Mouse (Mus musculus) liver, embryonic 11.5 days (tissue): Measurements from ENCODE around the gene Trim47. TPM values are rescaled to one million over a fixed set of nuclear protein-coding genes. Genes with fewer than 3 reads are reported as not detected.

Source experiments
- ATAC-seq: fragments of 200-750 bp; cut with Nextera tagmentation; replicated peaks from 2 replicates; pipeline ENCODE4 v1.8.0; 2017; ENCODE audit warnings: moderate number of reproducible peaks, mild to moderate bottlenecking, moderate TSS enrichment, moderate library complexity; ENCODE audit not compliant: low FRiP score
- DNase-seq: peaks from one replicate; pipeline ENCODE4 v3.0.0-alpha.2; 2017; ENCODE audit warnings: low spot score
- H3K27ac ChIP-seq: fragments of 300-500 bp; sonication (generic); 2 replicates; pipeline ENCODE4 v1.5.1; 2014; ENCODE audit warnings: mild to moderate bottlenecking, low read depth, low read length, control low read depth
- H3K27me3 ChIP-seq: fragments of 300-500 bp; sonication (generic); replicated peaks from 2 replicates; pipeline ENCODE4 v1.6.1; 2014; ENCODE audit warnings: low read length, mixed read lengths; ENCODE audit not compliant: control insufficient read depth, insufficient read depth
- H3K36me3 ChIP-seq: fragments of 300-500 bp; sonication (generic); 2 replicates; pipeline ENCODE4 v1.6.1; 2014; ENCODE audit warnings: mild to moderate bottlenecking, low read length, moderate library complexity, mixed read lengths; ENCODE audit not compliant: control insufficient read depth, insufficient read depth
- H3K4me1 ChIP-seq: fragments of 300-500 bp; sonication (generic); replicated peaks from 2 replicates; pipeline ENCODE4 v1.6.1; 2014; ENCODE audit warnings: low read length, mixed read lengths; ENCODE audit not compliant: control insufficient read depth, insufficient read depth
- H3K4me2 ChIP-seq: fragments of 300-500 bp; sonication (generic); 2 replicates; pipeline ENCODE4 v1.6.1; 2014; ENCODE audit warnings: mild to moderate bottlenecking, control low read depth, moderate library complexity
- H3K4me3 ChIP-seq: fragments of 300-500 bp; sonication (generic); 2 replicates; pipeline ENCODE4 v1.5.1; 2014; ENCODE audit warnings: low read depth, low read length, control low read depth
- H3K9ac ChIP-seq: fragments of 300-500 bp; sonication (generic); 2 replicates; pipeline ENCODE4 v1.6.1; 2014; ENCODE audit warnings: low read depth, low read length, control low read depth
- H3K9me3 ChIP-seq: fragments of 300-500 bp; sonication (generic); 2 replicates; pipeline ENCODE4 v1.6.1; 2016; ENCODE audit warnings: low read length, inconsistent platforms, mixed read lengths; ENCODE audit not compliant: control insufficient read depth
- WGBS: fragments of 180-500 bp; shearing (Covaris S2); extraction: QIAGEN DNeasy Blood & Tissue Kit; methylation state at CpG from one replicate; pipeline ENCODE4 v1.1.7; 2014; 5-methylcytosine and 5-hydroxymethylcytosine counted together
- polyA plus RNA-seq: library from polyadenylated mRNA; unstranded; fragments of >200 nt; fragmentation: Nextera tagmentation; extraction: Ambion mirVana; gene quantifications from 2 replicates; pipeline ENCODE4 v1.2.1, GENCODE M21; 2014

Gene Trim47
- polyA plus RNA-seq, 1 experiment from 2014 or later: 6.6 TPM

DNA sequence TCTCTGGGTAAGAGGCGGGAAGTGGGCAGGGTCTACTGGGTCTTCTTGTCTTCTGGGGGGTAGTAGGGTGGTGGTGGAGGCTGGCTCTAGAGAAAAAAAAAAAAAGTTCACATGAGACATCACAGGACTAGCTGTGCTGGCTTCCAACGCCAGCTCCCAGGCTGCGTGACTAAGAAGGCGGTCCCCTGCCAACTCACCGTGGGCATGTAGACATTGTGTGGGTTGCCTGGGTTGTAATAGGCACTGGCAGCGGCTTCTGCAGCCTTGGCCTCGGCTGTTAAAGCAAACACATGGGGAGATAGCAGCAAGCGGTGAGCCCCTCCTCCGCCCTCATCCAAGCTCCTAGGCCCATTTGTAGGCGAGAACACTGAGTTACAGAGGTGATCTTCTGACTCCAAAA is 47.5 kb downstream of the Trim47 start:
- ATAC-seq: no peak
- peak overlapping the region; percentile 79; the same call in 1 of the 2 replicates for H3K27ac ChIP-seq
- peak overlapping the region; percentile 19; the same call in 1 of the 2 replicates for H3K4me2 ChIP-seq
- no peak for DNase-seq
- WGBS: 69% methylated on average over 10 of the region's 10 CpGs
- no peak overlapping the region for H3K4me3 ChIP-seq
- no peaks in the 10 kb centered on the region for H3K27me3 ChIP-seq
- no peaks in the 10 kb centered on the region for H3K9me3 ChIP-seq
- H3K9ac ChIP-seq: no peak overlapping the region
- peaks cover 55% of the 10 kb centered on the region for H3K4me1 ChIP-seq
- H3K36me3 ChIP-seq: peaks cover 33% of the 10 kb centered on the region

DNA sequence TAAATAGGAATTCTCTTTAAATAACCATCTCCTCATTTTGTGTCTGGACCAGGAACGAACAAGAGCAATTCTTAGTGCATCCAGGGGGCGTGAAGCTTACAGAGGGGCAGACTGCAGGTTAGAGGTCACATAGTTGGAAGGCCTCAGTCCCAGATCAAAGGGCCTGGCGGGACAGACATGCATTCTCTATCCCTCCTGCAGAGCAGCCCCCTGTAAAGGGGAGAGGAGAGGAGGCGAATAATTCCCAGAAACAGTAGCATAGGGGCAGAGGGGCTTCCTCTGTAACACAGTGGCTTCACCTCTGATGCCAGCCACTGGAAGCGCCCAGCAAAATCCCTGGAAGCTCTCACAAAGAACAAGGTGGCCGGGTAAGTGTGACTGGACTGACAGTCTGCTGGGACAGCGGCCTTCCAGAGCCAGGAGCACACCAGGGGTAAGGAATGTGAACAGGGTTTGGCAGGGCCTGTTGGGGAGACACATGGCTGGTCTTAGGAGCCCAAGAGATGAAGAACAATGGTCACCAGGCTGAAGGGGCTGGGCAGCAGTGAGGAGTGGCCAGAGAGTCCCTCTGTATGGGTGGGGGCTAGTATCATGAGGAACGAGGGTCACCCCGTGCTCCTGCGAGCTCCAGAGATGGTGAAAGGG is 48.2 kb downstream of the Trim47 start:
- WGBS: 50% methylated on average over 10 of the region's 10 CpGs
- peak overlapping the region; percentile 51; the same call in 1 of the 2 replicates for H3K9ac ChIP-seq
- H3K9me3 ChIP-seq: no peaks in the 10 kb centered on the region
- peak overlapping the region; percentile 79; the same call in 1 of the 2 replicates for H3K27ac ChIP-seq
- peak overlapping the region; percentile 25 for H3K4me3 ChIP-seq
- peak overlapping the region; percentile 96 for H3K4me2 ChIP-seq
- H3K36me3 ChIP-seq: peaks cover 31% of the 10 kb centered on the region
- peaks cover 54% of the 10 kb centered on the region for H3K4me1 ChIP-seq
- no peaks in the 10 kb centered on the region for H3K27me3 ChIP-seq
- DNase-seq (no peak), ATAC-seq (no peak)

DNA sequence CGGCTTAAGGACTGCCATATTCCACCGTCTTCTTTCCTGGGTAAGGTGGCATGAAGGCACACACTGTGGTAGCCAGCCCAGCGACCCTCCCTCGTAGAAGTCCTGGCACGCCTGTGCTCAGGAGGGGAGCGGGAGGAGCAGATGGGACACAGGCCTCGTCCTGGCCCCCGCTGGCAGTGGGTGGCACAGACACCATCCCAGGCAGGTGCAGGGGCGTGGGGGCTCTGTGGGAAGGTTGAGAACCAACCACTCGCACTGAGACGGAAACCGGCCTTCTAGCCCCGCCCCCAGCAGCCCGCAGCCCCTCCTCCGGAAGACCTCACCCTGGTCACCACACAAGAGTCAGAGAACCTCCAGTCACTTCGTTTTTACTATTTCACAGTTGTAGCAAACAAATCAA is 48.8 kb downstream of the Trim47 start:
- Histone ChIP-seq H3K36me3 (peaks cover 26% of the 10 kb centered on the region), H3K9ac (peak overlapping the region; percentile 94), H3K4me2 (peak overlapping the region; percentile 96), H3K4me1 (peaks cover 55% of the 10 kb centered on the region), H3K27ac (peak overlapping the region; percentile 100), H3K9me3 (no peaks in the 10 kb centered on the region), H3K4me3 (peak overlapping the region; percentile 68), H3K27me3 (no peaks in the 10 kb centered on the region)
- peak; percentile 37 for ATAC-seq
- DNase-seq: peak; percentile 73
- 8% methylated on average over 16 of the region's 16 CpGs for WGBS

- H3K27me3 ChIP-seq: no peaks in the 10 kb centered on the region
- ATAC-seq (peak; percentile 83), DNase-seq (peak; percentile 71)
- peak within 1 kb of the TSS; percentile 100 for H3K27ac ChIP-seq
- WGBS: 32% methylated on average over 22 of the region's 22 CpGs
- peaks cover 25% of the 10 kb centered on the region for H3K36me3 ChIP-seq
- no peaks in the 10 kb centered on the region for H3K9me3 ChIP-seq
- peak within 1 kb of the TSS; percentile 96 for H3K4me2 ChIP-seq
- H3K4me3 ChIP-seq: peak within 1 kb of the TSS; percentile 68
- H3K9ac ChIP-seq: peak within 1 kb of the TSS; percentile 94
- peaks cover 56% of the 10 kb centered on the region for H3K4me1 ChIP-seq
Observed at GRCm38 (mm10) chr11:116077446-116078204, 49.4 kb downstream of the Trim47 start, which contains the start of gene Unc13d. Gene Unc13d, minus strand, starts transcription at chr11:116077961.

DNA sequence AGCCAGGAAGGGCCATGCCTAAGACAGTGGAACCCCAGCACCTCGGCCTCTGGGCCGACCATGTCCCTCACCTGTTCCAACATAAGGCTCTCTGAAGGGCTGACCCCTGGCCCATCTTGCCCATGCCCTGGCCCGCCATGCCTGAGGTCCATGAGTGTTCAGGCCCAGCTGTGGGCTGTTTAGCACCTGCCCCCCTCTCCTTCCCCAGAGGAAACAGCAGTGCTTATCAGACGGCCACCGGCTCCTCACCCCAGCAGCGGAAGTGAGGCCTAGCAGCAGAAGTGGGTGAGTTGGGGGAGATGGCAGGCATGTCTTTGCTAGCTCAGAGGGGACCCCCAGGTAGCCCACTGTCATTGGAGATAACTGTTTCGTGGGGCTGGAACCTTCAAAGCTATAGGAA is 50.2 kb downstream of the Trim47 start:
- H3K36me3 ChIP-seq: peaks cover 18% of the 10 kb centered on the region; the same call in 1 of the 2 replicates
- no peaks in the 10 kb centered on the region for H3K27me3 ChIP-seq
- H3K9ac ChIP-seq: peak overlapping the region; percentile 94
- H3K9me3 ChIP-seq: no peaks in the 10 kb centered on the region
- ATAC-seq (peak; percentile 65), DNase-seq (no peak)
- H3K4me1 ChIP-seq: peaks cover 56% of the 10 kb centered on the region
- WGBS: 31% methylated on average over 7 of the region's 7 CpGs
- peak overlapping the region; percentile 68 for H3K4me3 ChIP-seq
- H3K27ac ChIP-seq: peak overlapping the region; percentile 100
- H3K4me2 ChIP-seq: peak overlapping the region; percentile 96

GRCm38 (mm10) chr11:116076266-116076540 is 50.8 kb downstream of the Trim47 start:
- DNase-seq: no peak
- H3K4me2 ChIP-seq: peak overlapping the region; percentile 96
- peak overlapping the region; percentile 100 for H3K27ac ChIP-seq
- 41% methylated on average over 7 of the region's 7 CpGs for WGBS
- peaks cover 56% of the 10 kb centered on the region for H3K4me1 ChIP-seq
- no peaks in the 10 kb centered on the region for H3K27me3 ChIP-seq
- no peak; the same call in 1 of the 2 replicates for ATAC-seq
- H3K36me3 ChIP-seq: peaks cover 15% of the 10 kb centered on the region; the same call in 1 of the 2 replicates
- H3K9ac ChIP-seq: peak overlapping the region; percentile 94
- peak overlapping the region; percentile 68 for H3K4me3 ChIP-seq
- H3K9me3 ChIP-seq: no peaks in the 10 kb centered on the region

- peaks cover 12% of the 10 kb centered on the region; the same call in 1 of the 2 replicates for H3K36me3 ChIP-seq
- WGBS: 29% methylated on average over 20 of the region's 20 CpGs
- H3K27ac ChIP-seq: peak overlapping the region; percentile 100
Observed at GRCm38 (mm10) chr11:116075539-116076265, 51.3 kb downstream of the Trim47 start.

GRCm38 (mm10) chr11:116074436-116074991 is 52.5 kb downstream of the Trim47 start:
- H3K9me3 ChIP-seq: no peaks in the 10 kb centered on the region
- 49% methylated on average over 7 of the region's 7 CpGs for WGBS
- H3K36me3 ChIP-seq: peaks cover 9% of the 10 kb centered on the region; the same call in 1 of the 2 replicates
- peaks cover 45% of the 10 kb centered on the region for H3K4me1 ChIP-seq
- no peak overlapping the region for H3K9ac ChIP-seq
- ATAC-seq: no peak
- H3K4me2 ChIP-seq: no peak overlapping the region
- H3K27me3 ChIP-seq: no peaks in the 10 kb centered on the region
- H3K4me3 ChIP-seq: no peak overlapping the region
- no peak for DNase-seq
- H3K27ac ChIP-seq: peak overlapping the region; percentile 35; the same call in 1 of the 2 replicates

More at GRCm38 (mm10) chr11:116075539-116076265, 51.3 kb downstream of the Trim47 start:
- Histone ChIP-seq H3K27me3 (no peaks in the 10 kb centered on the region), H3K4me2 (peak overlapping the region; percentile 96), H3K9ac (peak overlapping the region; percentile 94), H3K4me1 (peaks cover 56% of the 10 kb centered on the region), H3K9me3 (no peaks in the 10 kb centered on the region), H3K4me3 (peak overlapping the region; percentile 68)
- DNase-seq: peak; percentile 63
- ATAC-seq: peak; percentile 11; the same call in 1 of the 2 replicates
